ENCODE assay signal across 17 mouse cellular contexts in the genomic region with DNA sequence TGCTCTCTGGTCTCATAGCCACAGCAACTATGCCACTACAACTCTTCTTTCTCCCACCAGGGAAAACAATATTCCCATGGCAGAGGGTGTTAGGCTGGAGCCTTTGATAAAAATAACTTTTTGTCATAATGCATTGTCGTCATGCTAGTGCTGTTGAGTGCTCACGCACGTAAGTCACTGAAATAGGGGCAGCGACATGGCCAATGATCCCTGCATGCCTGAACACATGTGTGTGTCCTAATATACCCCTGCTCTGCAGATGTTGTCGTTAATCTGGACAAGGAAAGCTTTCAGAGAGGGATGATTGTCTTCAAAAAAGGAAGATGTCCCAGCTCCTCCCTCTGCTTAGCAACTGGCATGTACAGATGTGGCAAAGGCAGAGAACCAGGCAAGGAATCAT.
"Had no signal": no experiment of that assay in that cellular context is flagged by ENCODE, and none has a peak within 500 bp of the region (broad histone marks: within the 10 kb centered on the region; RNA-seq: fewer than 3 reads in every experiment).

No protein-coding gene starts in this region.

- DNase-seq: lung, adult 2 months; lung, postnatal 14 days; lung, postnatal 36 days; right cerebral cortex, postnatal 14 days; thymus, adult 2 months; thymus, postnatal 25 days; thymus, postnatal 4 days had no signal

- H3K9me3 ChIP-seq: lung, embryonic 15.5 days; megakaryocyte, embryonic 14.5 days; midbrain, embryonic 13.5 days; midbrain, embryonic 15.5 days; neural tube, embryonic 12.5 days; stomach, embryonic 15.5 days had no signal

- H3K36me3 ChIP-seq: lung, embryonic 15.5 days; midbrain, embryonic 13.5 days; midbrain, embryonic 15.5 days; neural tube, embryonic 12.5 days; stomach, embryonic 15.5 days had no signal

- H3K27me3 ChIP-seq: lung, embryonic 15.5 days; megakaryocyte, embryonic 14.5 days; midbrain, embryonic 13.5 days; midbrain, embryonic 15.5 days; neural tube, embryonic 12.5 days; stomach, embryonic 15.5 days had no signal

- H3K4me2 ChIP-seq: lung, embryonic 15.5 days; midbrain, embryonic 11.5 days; midbrain, embryonic 13.5 days; midbrain, embryonic 15.5 days; neural tube, embryonic 12.5 days; stomach, embryonic 15.5 days had no signal

- ATAC-seq: lung, postnatal 0 days; midbrain, embryonic 13.5 days; midbrain, embryonic 15.5 days had no signal

- H3K4me3 ChIP-seq: lung, embryonic 15.5 days; megakaryocyte, embryonic 14.5 days; midbrain, embryonic 13.5 days; midbrain, embryonic 15.5 days; neural tube, embryonic 12.5 days; stomach, embryonic 15.5 days had no signal

- H3K4me1 ChIP-seq: neural tube, embryonic 12.5 days; stomach, embryonic 15.5 days had no signal

- H3K27ac ChIP-seq: lung, embryonic 15.5 days; macrophage; midbrain, embryonic 13.5 days; midbrain, embryonic 15.5 days; neural tube, embryonic 12.5 days; stomach, embryonic 15.5 days; stomach, postnatal 0 days had no signal

- H3K9ac ChIP-seq: lung, embryonic 15.5 days; midbrain, embryonic 13.5 days; midbrain, embryonic 15.5 days; neural tube, embryonic 12.5 days; stomach, embryonic 15.5 days had no signal
